Mouse (Mus musculus) ES-E14 (cell line): ENCODE data around the gene Tpst2.

Experiments used
- CHD2 ChIP-seq: IDR thresholded peaks from 2 replicates; pipeline ENCODE4 v1.6.1; 2014; ENCODE audit warnings: mild to moderate bottlenecking, low read depth, low read length, inconsistent platforms
- HCFC1 ChIP-seq: IDR thresholded peaks from 2 replicates; pipeline ENCODE4 v1.6.1; 2012; ENCODE audit warnings: low read length, inconsistent platforms, borderline replicate concordance; ENCODE audit not compliant: insufficient read depth
- ZNF384 ChIP-seq: IDR thresholded peaks from 2 replicates; pipeline ENCODE4 v1.6.1; 2012; ENCODE audit warnings: low read depth, low read length, inconsistent platforms

GRCm38 (mm10) chr5:112355910-112356309 lies 79.4 kb downstream of the Tpst2 start, which contains the start of gene Gm6583:
- TF ChIP-seq ZNF384 (no peak), CHD2 (no peak), HCFC1 (no peak)
